Mouse (Mus musculus): Measurements from ENCODE around the gene Prl3b1. TPM values are rescaled to one million over a fixed set of nuclear protein-coding genes. Genes with fewer than 3 reads are reported as not detected.

Gene Prl3b1
- not detected for polyA plus RNA-seq (2014; fragmentation: Illumina TruSeq; extraction: RNeasy Lipid Tissue Mini Kit (QIAGEN cat#74804); ENCODE audit: low replicate concordance)

DNA sequence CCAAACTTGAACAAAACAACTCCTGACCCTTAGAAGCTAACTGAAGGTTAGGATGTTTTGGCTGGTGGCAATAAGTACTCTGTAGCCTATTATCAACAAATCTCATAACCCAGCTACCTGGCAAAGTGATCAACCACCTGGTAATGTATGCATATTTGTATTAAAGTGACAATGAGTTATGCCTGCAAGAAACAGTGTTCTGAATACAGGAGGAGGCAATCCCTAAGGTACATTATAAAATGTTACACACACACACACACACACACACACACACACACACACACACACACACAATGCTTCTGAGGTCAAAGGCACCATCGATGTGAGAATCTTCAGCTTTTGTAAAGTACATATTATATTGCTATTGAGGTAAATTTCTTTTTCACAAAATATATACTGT lies at the start of gene Prl3b1:
Gene Prl3b1, plus strand, starts transcription at position 301 of the 400 bp plus-strand sequence.

DNA sequence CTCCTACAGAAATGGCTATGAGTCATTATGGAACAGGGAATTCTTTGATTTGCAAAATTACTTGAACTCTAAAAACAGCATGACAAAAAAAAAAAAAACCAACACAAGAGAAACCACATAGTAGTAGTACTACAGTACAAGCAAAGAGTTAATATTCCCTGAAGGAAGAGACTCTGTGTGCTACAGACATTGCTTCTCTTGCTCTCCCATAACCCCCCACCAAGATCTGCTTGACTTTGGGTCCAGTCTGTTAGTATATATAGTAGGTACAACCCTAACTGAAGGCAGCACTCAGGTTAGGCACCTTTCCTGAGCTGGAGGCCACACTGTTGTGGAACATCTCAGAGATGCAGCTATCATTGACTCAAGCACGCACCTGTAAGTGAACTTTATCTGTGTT lies 45.3 kb upstream of the Prl3b1 start, which contains the start of gene Prl3c1:
Gene Prl3c1, plus strand, starts transcription at position 301 of the 400 bp plus-strand sequence.

DNA sequence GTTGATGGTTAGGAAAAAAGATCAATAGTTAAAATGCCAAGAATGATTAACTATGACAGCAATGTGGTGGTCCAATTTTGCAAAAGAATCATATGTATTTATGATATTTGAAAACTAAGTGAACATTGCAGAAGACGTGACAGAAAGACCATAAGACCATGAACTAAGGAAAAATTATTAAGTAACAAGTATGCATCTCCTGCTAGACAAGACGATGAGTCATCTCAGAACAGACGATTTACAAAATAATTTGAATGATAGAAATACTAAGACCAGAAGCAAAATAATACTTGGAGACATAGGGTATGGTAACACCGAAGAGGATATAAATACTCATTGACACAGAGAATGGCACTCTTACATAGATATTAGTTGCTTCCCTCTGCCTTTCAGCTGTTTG lies 17.5 kb downstream of the Prl3b1 start, which contains the start of gene Prl3a1:
Gene Prl3a1, plus strand, starts transcription at position 301 of the 400 bp plus-strand sequence.

Other genes with a start within 250 kb of the Prl3b1 start
- gene Prl, start 184.3 kb upstream of the Prl3b1 start, polyA plus RNA-seq (2014; fragmentation: Illumina TruSeq; extraction: RNeasy Lipid Tissue Mini Kit (QIAGEN cat#74804); ENCODE audit: low replicate concordance) = not detected
- not detected for gene Prl3d1, start 147.7 kb upstream of the Prl3b1 start, polyA plus RNA-seq (2014; fragmentation: Illumina TruSeq; extraction: RNeasy Lipid Tissue Mini Kit (QIAGEN cat#74804); ENCODE audit: low replicate concordance)
- gene Prl3d2, start 120.1 kb upstream of the Prl3b1 start, polyA plus RNA-seq (2014; fragmentation: Illumina TruSeq; extraction: RNeasy Lipid Tissue Mini Kit (QIAGEN cat#74804); ENCODE audit: low replicate concordance) = not detected
- not detected for gene Prl3d3, start 85.1 kb upstream of the Prl3b1 start, polyA plus RNA-seq (2014; fragmentation: Illumina TruSeq; extraction: RNeasy Lipid Tissue Mini Kit (QIAGEN cat#74804); ENCODE audit: low replicate concordance)
- gene Prl3c1, start 45.2 kb upstream of the Prl3b1 start, polyA plus RNA-seq (2014; fragmentation: Illumina TruSeq; extraction: RNeasy Lipid Tissue Mini Kit (QIAGEN cat#74804); ENCODE audit: low replicate concordance) = not detected
- not detected for gene Prl3a1, start 17.6 kb downstream of the Prl3b1 start, polyA plus RNA-seq (2014; fragmentation: Illumina TruSeq; extraction: RNeasy Lipid Tissue Mini Kit (QIAGEN cat#74804); ENCODE audit: low replicate concordance)
- not detected for gene Prl6a1, start 70.8 kb downstream of the Prl3b1 start, polyA plus RNA-seq (2014; fragmentation: Illumina TruSeq; extraction: RNeasy Lipid Tissue Mini Kit (QIAGEN cat#74804); ENCODE audit: low replicate concordance)
- not detected for gene Prl8a2, start 103.8 kb downstream of the Prl3b1 start, polyA plus RNA-seq (2014; fragmentation: Illumina TruSeq; extraction: RNeasy Lipid Tissue Mini Kit (QIAGEN cat#74804); ENCODE audit: low replicate concordance)
- gene Prl2b1, start 149.0 kb downstream of the Prl3b1 start, polyA plus RNA-seq (2014; fragmentation: Illumina TruSeq; extraction: RNeasy Lipid Tissue Mini Kit (QIAGEN cat#74804); ENCODE audit: low replicate concordance) = not detected
- not detected for gene Prl8a6, start 196.8 kb downstream of the Prl3b1 start, polyA plus RNA-seq (2014; fragmentation: Illumina TruSeq; extraction: RNeasy Lipid Tissue Mini Kit (QIAGEN cat#74804); ENCODE audit: low replicate concordance)

Measured in small intestine, adult 10 weeks (tissue).